Mouse (Mus musculus) liver, adult 2 months (tissue): ENCODE measurements around the gene Stk38l.

Experiments used
- CTCF ChIP-seq: fragments of 200-500 bp; IDR thresholded peaks from 2 replicates; pipeline ENCODE4 v1.5.1; 2011; ENCODE audit warnings: low read depth, low read length, control low read depth
- POLR2A ChIP-seq: fragments of 200-500 bp; IDR thresholded peaks from 2 replicates; pipeline ENCODE4 v1.6.1; 2011; ENCODE audit warnings: low read length, control low read depth; ENCODE audit not compliant: insufficient read depth; ENCODE audit errors: extremely low read depth

GRCm38 (mm10) chr6:146765270-146765669 is 40.5 kb downstream of the Stk38l start:
- TF ChIP-seq POLR2A (no peak), CTCF (no peak)
